Mouse (Mus musculus) forelimb bud, embryonic 11.5 days (tissue): ENCODE results near the gene BC035044.
"Not testable (repeated sequence)": the region's sequence is repeated elsewhere in the genome, so short reads cannot be mapped to it uniquely, and the experiment has no call there.

Source experiments
- DNase-seq: peaks from one replicate; pipeline ENCODE4 v3.0.0-alpha.2; 2012; ENCODE audit warnings: low read depth, low spot score

The BC035044 gene

GRCm38 (mm10) chr6:128851151-128851550, 39.8 kb downstream of the BC035044 start:
- no peak for DNase-seq

- no peak for DNase-seq
These were observed 40.3 kb downstream of the BC035044 start for GRCm38 (mm10) chr6:128850671-128851070.

- peak; percentile 53 for DNase-seq
These were observed 41.0 kb downstream of the BC035044 start for GRCm38 (mm10) chr6:128849902-128850301.

GRCm38 (mm10) chr6:128847401-128847800, 43.5 kb downstream of the BC035044 start:
- no peak for DNase-seq

- DNase-seq = no peak
These were observed 44.9 kb downstream of the BC035044 start for GRCm38 (mm10) chr6:128845998-128846542.

- peak; percentile 95 for DNase-seq
These were observed 45.5 kb downstream of the BC035044 start for GRCm38 (mm10) chr6:128845319-128845979.

GRCm38 (mm10) chr6:128844586-128845080, 46.3 kb downstream of the BC035044 start:
- DNase-seq = no peak

GRCm38 (mm10) chr6:128844131-128844530, 46.8 kb downstream of the BC035044 start:
- DNase-seq = no peak

GRCm38 (mm10) chr6:128843479-128843992, 47.4 kb downstream of the BC035044 start:
- DNase-seq = peak; percentile 47

GRCm38 (mm10) chr6:128842945-128843478, 47.9 kb downstream of the BC035044 start:
- peak; percentile 98 for DNase-seq

GRCm38 (mm10) chr6:128842356-128842944, 48.5 kb downstream of the BC035044 start:
- no peak for DNase-seq

GRCm38 (mm10) chr6:128841327-128842089, 49.4 kb downstream of the BC035044 start:
- DNase-seq = no peak

- DNase-seq = not testable (repeated sequence)
These were observed 50.3 kb downstream of the BC035044 start for GRCm38 (mm10) chr6:128840669-128841068.

GRCm38 (mm10) chr6:128839921-128840320, 51.0 kb downstream of the BC035044 start:
- DNase-seq = no peak

GRCm38 (mm10) chr6:128839266-128839771, 51.6 kb downstream of the BC035044 start:
- DNase-seq = peak; percentile 91

- peak; percentile 93 for DNase-seq
These were observed 52.3 kb downstream of the BC035044 start for GRCm38 (mm10) chr6:128838342-128839265.

GRCm38 (mm10) chr6:128837454-128838341, 53.2 kb downstream of the BC035044 start:
- peak; percentile 57 for DNase-seq

- DNase-seq = no peak
These were observed 54.0 kb downstream of the BC035044 start for GRCm38 (mm10) chr6:128836955-128837334.
